Mouse (Mus musculus): ENCODE measurements at regions not wholly inside any gene's neighbourhood (a gene's known extent, or its start where the extent isn't known, plus 50 kb on each side); places are given as distances from the start of the nearest gene placed in this dataset.

GRCm38 (mm10) chr3:148602730-148603255 lies 387.6 kb downstream of the Adgrl2 start:
- H3K27ac ChIP-seq (ENCODE audit: control insufficient read depth, insufficient read depth, low read depth, low read length) = no peak overlapping the region
- H3K4me3 ChIP-seq (ENCODE audit: control insufficient read depth, low read depth, low read length) = no peak overlapping the region
- no peaks in the 10 kb centered on the region for H3K4me1 ChIP-seq (ENCODE audit: control insufficient read depth, insufficient read depth, low read length)
- no peaks in the 10 kb centered on the region for H3K27me3 ChIP-seq (ENCODE audit: control insufficient read depth, insufficient read depth, low read length)
- no peak for TF ChIP-seq POLR2A (IDR thresholded peaks at IDR 0.05; ENCODE audit: control insufficient read depth, low read depth, low read length)
- TF ChIP-seq CTCF (IDR thresholded peaks at IDR 0.05; ENCODE audit: control insufficient read depth, insufficient read depth, insufficient replicate concordance, low read depth, low read length) = no peak
- H3K36me3 ChIP-seq (ENCODE audit: control insufficient read depth, insufficient read depth, low read length) = no peaks in the 10 kb centered on the region

- H3K36me3 ChIP-seq (ENCODE audit: control insufficient read depth, insufficient read depth, low read length) = no peaks in the 10 kb centered on the region
- H3K4me3 ChIP-seq (ENCODE audit: control insufficient read depth, low read depth, low read length) = no peak overlapping the region
- H3K27ac ChIP-seq (ENCODE audit: control insufficient read depth, insufficient read depth, low read depth, low read length) = no peak overlapping the region
- TF ChIP-seq POLR2A (IDR thresholded peaks at IDR 0.05; ENCODE audit: control insufficient read depth, low read depth, low read length) (no peak), CTCF (IDR thresholded peaks at IDR 0.05; ENCODE audit: control insufficient read depth, insufficient read depth, insufficient replicate concordance, low read depth, low read length) (no peak)
- H3K4me1 ChIP-seq (ENCODE audit: control insufficient read depth, insufficient read depth, low read length) = no peaks in the 10 kb centered on the region
- H3K27me3 ChIP-seq (ENCODE audit: control insufficient read depth, insufficient read depth, low read length) = no peaks in the 10 kb centered on the region
Measured at GRCm38 (mm10) chr3:148595561-148595960, 394.8 kb downstream of the Adgrl2 start.

GRCm38 (mm10) chr3:148589556-148589955 lies 400.8 kb downstream of the Adgrl2 start:
- no peak overlapping the region for H3K4me3 ChIP-seq (ENCODE audit: control insufficient read depth, low read depth, low read length)
- no peaks in the 10 kb centered on the region for H3K36me3 ChIP-seq (ENCODE audit: control insufficient read depth, insufficient read depth, low read length)
- no peaks in the 10 kb centered on the region for H3K27me3 ChIP-seq (ENCODE audit: control insufficient read depth, insufficient read depth, low read length)
- TF ChIP-seq POLR2A (IDR thresholded peaks at IDR 0.05; ENCODE audit: control insufficient read depth, low read depth, low read length) (no peak), CTCF (IDR thresholded peaks at IDR 0.05; ENCODE audit: control insufficient read depth, insufficient read depth, insufficient replicate concordance, low read depth, low read length) (no peak)
- H3K27ac ChIP-seq (ENCODE audit: control insufficient read depth, insufficient read depth, low read depth, low read length) = no peak overlapping the region
- H3K4me1 ChIP-seq (ENCODE audit: control insufficient read depth, insufficient read depth, low read length) = no peaks in the 10 kb centered on the region

- Histone ChIP-seq H3K36me3 (ENCODE audit: control insufficient read depth, insufficient read depth, low read length) (no peaks in the 10 kb centered on the region), H3K4me3 (ENCODE audit: control insufficient read depth, low read depth, low read length) (no peak overlapping the region), H3K4me1 (ENCODE audit: control insufficient read depth, insufficient read depth, low read length) (no peaks in the 10 kb centered on the region), H3K27me3 (ENCODE audit: control insufficient read depth, insufficient read depth, low read length) (no peaks in the 10 kb centered on the region), H3K27ac (ENCODE audit: control insufficient read depth, insufficient read depth, low read depth, low read length) (no peak overlapping the region)
- TF ChIP-seq CTCF (IDR thresholded peaks at IDR 0.05; ENCODE audit: control insufficient read depth, insufficient read depth, insufficient replicate concordance, low read depth, low read length) = no peak
- TF ChIP-seq POLR2A (IDR thresholded peaks at IDR 0.05; ENCODE audit: control insufficient read depth, low read depth, low read length) = no peak
Measured at GRCm38 (mm10) chr3:148575735-148576134, 414.6 kb downstream of the Adgrl2 start.

- Histone ChIP-seq H3K36me3 (ENCODE audit: control insufficient read depth, insufficient read depth, low read length) (no peaks in the 10 kb centered on the region), H3K4me1 (ENCODE audit: control insufficient read depth, insufficient read depth, low read length) (peaks cover 3% of the 10 kb centered on the region), H3K4me3 (ENCODE audit: control insufficient read depth, low read depth, low read length) (no peak overlapping the region), H3K27me3 (ENCODE audit: control insufficient read depth, insufficient read depth, low read length) (no peaks in the 10 kb centered on the region), H3K27ac (ENCODE audit: control insufficient read depth, insufficient read depth, low read depth, low read length) (no peak overlapping the region)
- TF ChIP-seq CTCF (IDR thresholded peaks at IDR 0.05; ENCODE audit: control insufficient read depth, insufficient read depth, insufficient replicate concordance, low read depth, low read length) (no peak), POLR2A (IDR thresholded peaks at IDR 0.05; ENCODE audit: control insufficient read depth, low read depth, low read length) (no peak)
Measured at GRCm38 (mm10) chr3:148572493-148572892, 417.9 kb downstream of the Adgrl2 start.

- TF ChIP-seq POLR2A (IDR thresholded peaks at IDR 0.05; ENCODE audit: control insufficient read depth, low read depth, low read length) (no peak), CTCF (IDR thresholded peaks at IDR 0.05; ENCODE audit: control insufficient read depth, insufficient read depth, insufficient replicate concordance, low read depth, low read length) (no peak)
- peaks cover 3% of the 10 kb centered on the region for H3K4me1 ChIP-seq (ENCODE audit: control insufficient read depth, insufficient read depth, low read length)
- no peak overlapping the region for H3K4me3 ChIP-seq (ENCODE audit: control insufficient read depth, low read depth, low read length)
Measured at GRCm38 (mm10) chr3:148564716-148565115, 425.6 kb downstream of the Adgrl2 start.

GRCm38 (mm10) chr3:148561211-148561610 lies 429.1 kb downstream of the Adgrl2 start:
- no peaks in the 10 kb centered on the region for H3K4me1 ChIP-seq (ENCODE audit: control insufficient read depth, insufficient read depth, low read length)
- H3K27me3 ChIP-seq (ENCODE audit: control insufficient read depth, insufficient read depth, low read length) = no peaks in the 10 kb centered on the region
- H3K4me3 ChIP-seq (ENCODE audit: control insufficient read depth, low read depth, low read length) = no peak overlapping the region
- no peak for TF ChIP-seq POLR2A (IDR thresholded peaks at IDR 0.05; ENCODE audit: control insufficient read depth, low read depth, low read length)
- TF ChIP-seq CTCF (IDR thresholded peaks at IDR 0.05; ENCODE audit: control insufficient read depth, insufficient read depth, insufficient replicate concordance, low read depth, low read length) = no peak
- H3K36me3 ChIP-seq (ENCODE audit: control insufficient read depth, insufficient read depth, low read length) = no peaks in the 10 kb centered on the region
- H3K27ac ChIP-seq (ENCODE audit: control insufficient read depth, insufficient read depth, low read depth, low read length) = no peak overlapping the region

More at GRCm38 (mm10) chr3:148564716-148565115, 425.6 kb downstream of the Adgrl2 start:
- Histone ChIP-seq H3K36me3 (ENCODE audit: control insufficient read depth, insufficient read depth, low read length) (no peaks in the 10 kb centered on the region), H3K27me3 (ENCODE audit: control insufficient read depth, insufficient read depth, low read length) (no peaks in the 10 kb centered on the region), H3K27ac (ENCODE audit: control insufficient read depth, insufficient read depth, low read depth, low read length) (no peak overlapping the region)

All from testis, adult 2 months (tissue).